Mouse (Mus musculus) limb, embryonic 10.5 days (tissue): ENCODE measurements around the gene Enpp3. TPM values are rescaled to one million over a fixed set of nuclear protein-coding genes. Genes with fewer than 3 reads are reported as not detected.
"Not testable (repeated sequence)": the region's sequence is repeated elsewhere in the genome, so short reads cannot be mapped to it uniquely, and the experiment has no call there.

Experiments used
- DNase-seq: peaks from one replicate; pipeline ENCODE4 v3.0.0-alpha.2; 2017; ENCODE audit warnings: low spot score
- H3K27ac ChIP-seq: fragments of 300-500 bp; sonication (generic); 2 replicates; pipeline ENCODE4 v1.5.1; 2016; ENCODE audit warnings: mild to moderate bottlenecking
- H3K27me3 ChIP-seq: fragments of 300-500 bp; sonication (generic); 2 replicates; pipeline ENCODE4 v1.6.1; 2016; ENCODE audit warnings: low read depth, mild to moderate bottlenecking; ENCODE audit not compliant: poor library complexity, severe bottlenecking
- H3K36me3 ChIP-seq: fragments of 300-500 bp; sonication (generic); 2 replicates; pipeline ENCODE4 v1.6.1; 2016; ENCODE audit warnings: mild to moderate bottlenecking, moderate library complexity
- H3K4me1 ChIP-seq: fragments of 300-500 bp; sonication (generic); 2 replicates; pipeline ENCODE4 v1.6.1; 2016
- H3K4me3 ChIP-seq: fragments of 300-500 bp; sonication (generic); 2 replicates; pipeline ENCODE4 v1.5.1; 2016; ENCODE audit warnings: mild to moderate bottlenecking, moderate library complexity
- H3K9me3 ChIP-seq: fragments of 300-500 bp; sonication (generic); replicated peaks from 2 replicates; pipeline ENCODE4 v1.6.1; 2016; ENCODE audit warnings: mild to moderate bottlenecking
- WGBS: fragments of 180-500 bp; shearing (Covaris S2); methylation state at CpG from one replicate; pipeline ENCODE4 v1.1.7; 2016; 5-methylcytosine and 5-hydroxymethylcytosine counted together
- polyA plus RNA-seq: library from polyadenylated mRNA; unstranded; fragments of >200 nt; fragmentation: Nextera tagmentation; extraction: Ambion mirVana; gene quantifications from 2 replicates; pipeline ENCODE4 v1.2.1, GENCODE M21; 2016

The Enpp3 gene
- polyA plus RNA-seq, 1 experiment from 2014 or later, result 7.8 TPM

- 90% methylated on average over 5 of the region's 5 CpGs for WGBS
- Histone ChIP-seq H3K4me3 (no peak overlapping the region), H3K9me3 (no peaks in the 10 kb centered on the region), H3K36me3 (peaks cover 16% of the 10 kb centered on the region), H3K4me1 (peaks cover 11% of the 10 kb centered on the region), H3K27ac (no peak overlapping the region), H3K27me3 (no peaks in the 10 kb centered on the region)
- DNase-seq, result no peak
Measured at GRCm38 (mm10) chr10:24806756-24807155, 35.9 kb downstream of the Enpp3 start.

- DNase-seq, result no peak
- 87% methylated on average over 10 of the region's 10 CpGs for WGBS
- H3K27me3 ChIP-seq, result no peaks in the 10 kb centered on the region
- no peaks in the 10 kb centered on the region for H3K9me3 ChIP-seq
- H3K36me3 ChIP-seq, result peaks cover 16% of the 10 kb centered on the region
- no peak overlapping the region for H3K27ac ChIP-seq
- H3K4me1 ChIP-seq, result peaks cover 6% of the 10 kb centered on the region
- no peak overlapping the region for H3K4me3 ChIP-seq
Measured at GRCm38 (mm10) chr10:24805876-24806275, 36.7 kb downstream of the Enpp3 start.

- no peaks in the 10 kb centered on the region for H3K9me3 ChIP-seq
- no peaks in the 10 kb centered on the region; the same call in 1 of the 2 replicates for H3K4me1 ChIP-seq
- H3K4me3 ChIP-seq, result no peak overlapping the region
- H3K36me3 ChIP-seq, result peaks cover 16% of the 10 kb centered on the region
- no peaks in the 10 kb centered on the region for H3K27me3 ChIP-seq
- no peak for DNase-seq
- no peak overlapping the region for H3K27ac ChIP-seq
- 78% methylated on average over 2 of the region's 2 CpGs for WGBS
Measured at GRCm38 (mm10) chr10:24805173-24805572, 37.5 kb downstream of the Enpp3 start.

GRCm38 (mm10) chr10:24802742-24803244 is 39.8 kb downstream of the Enpp3 start:
- peaks cover 16% of the 10 kb centered on the region for H3K36me3 ChIP-seq
- 96% methylated on average over 2 of the region's 2 CpGs for WGBS
- not testable (repeated sequence) for H3K27me3 ChIP-seq, H3K9me3 ChIP-seq, H3K27ac ChIP-seq, H3K4me1 ChIP-seq, H3K4me3 ChIP-seq, DNase-seq

GRCm38 (mm10) chr10:24801796-24802195 is 40.8 kb downstream of the Enpp3 start:
- Histone ChIP-seq H3K27ac (no peak overlapping the region), H3K4me1 (no peaks in the 10 kb centered on the region; the same call in 1 of the 2 replicates), H3K9me3 (no peaks in the 10 kb centered on the region), H3K36me3 (peaks cover 16% of the 10 kb centered on the region), H3K4me3 (no peak overlapping the region), H3K27me3 (no peaks in the 10 kb centered on the region)
- WGBS, result 91% methylated on average over 2 of the region's 2 CpGs
- no peak for DNase-seq

- Histone ChIP-seq H3K27me3 (no peaks in the 10 kb centered on the region), H3K9me3 (no peaks in the 10 kb centered on the region), H3K4me1 (no peaks in the 10 kb centered on the region), H3K27ac (no peak overlapping the region), H3K36me3 (no peaks in the 10 kb centered on the region; the same call in 1 of the 2 replicates), H3K4me3 (no peak overlapping the region)
- WGBS, result 59% methylated on average over 5 of the region's 5 CpGs
- DNase-seq, result peak; percentile 75
Measured at GRCm38 (mm10) chr10:24797246-24797645, 45.4 kb downstream of the Enpp3 start.

GRCm38 (mm10) chr10:24792756-24793155 is 49.9 kb downstream of the Enpp3 start:
- DNase-seq, result no peak
- WGBS, result 91% methylated on average over 7 of the region's 7 CpGs
- Histone ChIP-seq H3K27me3 (no peaks in the 10 kb centered on the region), H3K9me3 (no peaks in the 10 kb centered on the region), H3K27ac (no peak overlapping the region), H3K4me3 (no peak overlapping the region), H3K4me1 (no peaks in the 10 kb centered on the region), H3K36me3 (no peaks in the 10 kb centered on the region; the same call in 1 of the 2 replicates)

GRCm38 (mm10) chr10:24789747-24790545 is 52.7 kb downstream of the Enpp3 start:
- H3K27ac ChIP-seq, result no peak overlapping the region
- 76% methylated on average over 11 of the region's 11 CpGs for WGBS
- no peaks in the 10 kb centered on the region for H3K27me3 ChIP-seq
- H3K9me3 ChIP-seq, result no peaks in the 10 kb centered on the region
- H3K36me3 ChIP-seq, result no peaks in the 10 kb centered on the region
- H3K4me1 ChIP-seq, result no peaks in the 10 kb centered on the region
- peak; percentile 62 for DNase-seq
- H3K4me3 ChIP-seq, result no peak overlapping the region

- WGBS, result 80% methylated on average over 4 of the region's 4 CpGs
- Histone ChIP-seq H3K27ac (no peak overlapping the region), H3K27me3 (no peaks in the 10 kb centered on the region), H3K4me1 (peaks cover 9% of the 10 kb centered on the region), H3K9me3 (no peaks in the 10 kb centered on the region), H3K4me3 (no peak overlapping the region), H3K36me3 (no peaks in the 10 kb centered on the region)
- no peak for DNase-seq
Measured at GRCm38 (mm10) chr10:24785345-24785744, 57.3 kb downstream of the Enpp3 start.

GRCm38 (mm10) chr10:24784624-24785276 is 57.9 kb downstream of the Enpp3 start:
- Histone ChIP-seq H3K27me3 (no peaks in the 10 kb centered on the region), H3K4me3 (no peak overlapping the region), H3K9me3 (no peaks in the 10 kb centered on the region), H3K36me3 (no peaks in the 10 kb centered on the region), H3K27ac (no peak overlapping the region), H3K4me1 (peaks cover 9% of the 10 kb centered on the region)
- DNase-seq, result no peak
- WGBS, result 96% methylated on average over 9 of the region's 9 CpGs

- 96% methylated on average over 3 of the region's 3 CpGs for WGBS
- no peak overlapping the region for H3K4me3 ChIP-seq
- peaks cover 12% of the 10 kb centered on the region for H3K4me1 ChIP-seq
- no peak overlapping the region for H3K27ac ChIP-seq
- DNase-seq, result no peak
- H3K27me3 ChIP-seq, result no peaks in the 10 kb centered on the region
- no peaks in the 10 kb centered on the region for H3K9me3 ChIP-seq
- H3K36me3 ChIP-seq, result no peaks in the 10 kb centered on the region
Measured at GRCm38 (mm10) chr10:24783946-24784345, 58.7 kb downstream of the Enpp3 start.

GRCm38 (mm10) chr10:24778643-24779020 is 64.0 kb downstream of the Enpp3 start:
- Histone ChIP-seq H3K36me3 (no peaks in the 10 kb centered on the region), H3K4me1 (peaks cover 24% of the 10 kb centered on the region), H3K27me3 (no peaks in the 10 kb centered on the region), H3K9me3 (no peaks in the 10 kb centered on the region), H3K4me3 (peak overlapping the region; percentile 35), H3K27ac (peak overlapping the region; percentile 70)
- DNase-seq, result peak; percentile 36
- WGBS, result 42% methylated on average over 11 of the region's 11 CpGs
